24 mouse cellular contexts compared by ENCODE assay signal in genomic region chr2:37839922-37840321, GRCm38 (mm10).
DNase-seq lines count a peak whose midpoint lies in the region; ATAC-seq and TF ChIP-seq lines count a peak whose summit lies in the region.
"Had no signal": no experiment of that assay in that cellular context is flagged by ENCODE, and none has a peak within 500 bp of the region (broad histone marks: within the 10 kb centered on the region; RNA-seq: fewer than 3 reads in every experiment).

No protein-coding gene starts in this region.

- no peak overlapping the region for H3K9ac ChIP-seq in kidney, embryonic 15.5 days
- no peak overlapping the region for H3K9ac ChIP-seq in heart, embryonic 12.5 days
- H3K9ac ChIP-seq: embryonic facial prominence, embryonic 13.5 days; forebrain, embryonic 15.5 days; hindbrain, embryonic 12.5 days; hindbrain, embryonic 15.5 days had no signal

- 0 out of 2 replicates have a peak, but pooled peaks have one; percentile 50 for ATAC-seq in kidney, embryonic 15.5 days (replicated peaks; ENCODE audit: low FRiP score)
- no peak for ATAC-seq in heart, embryonic 12.5 days (ENCODE audit: insufficient number of reproducible peaks, low FRiP score)
- ATAC-seq: activated CD4-positive, CD25-positive, alpha-beta regulatory T cell, adult 4 months; CD4-positive, CD25-positive, alpha-beta regulatory T cell, adult 4 months; forebrain, embryonic 15.5 days; intestine, postnatal 0 days had no signal

- H3K9me3 ChIP-seq in kidney, embryonic 15.5 days (replicated peaks), result no peaks in the 10 kb centered on the region
- no peaks in the 10 kb centered on the region for H3K9me3 ChIP-seq in heart, embryonic 12.5 days (replicated peaks)
- H3K9me3 ChIP-seq: embryonic facial prominence, embryonic 10.5 days; embryonic facial prominence, embryonic 13.5 days; forebrain, embryonic 15.5 days; heart, embryonic 10.5 days; hindbrain, embryonic 12.5 days; hindbrain, embryonic 15.5 days had no signal

- H3K27me3 ChIP-seq in kidney, embryonic 15.5 days, result no peaks in the 10 kb centered on the region
- no peaks in the 10 kb centered on the region for H3K27me3 ChIP-seq in heart, embryonic 12.5 days (replicated peaks)
- H3K27me3 ChIP-seq: embryonic facial prominence, embryonic 13.5 days; forebrain, embryonic 15.5 days; hindbrain, embryonic 12.5 days; hindbrain, embryonic 15.5 days had no signal

- H3K4me1 ChIP-seq in kidney, embryonic 15.5 days, result peaks cover 21% of the 10 kb centered on the region
- peaks cover 11% of the 10 kb centered on the region; the same call in 1 of the 2 replicates for H3K4me1 ChIP-seq in embryonic fibroblast, embryonic 13.5 days (ENCODE audit: control insufficient read depth, insufficient read depth, low read length)
- peaks cover 15% of the 10 kb centered on the region for H3K4me1 ChIP-seq in heart, embryonic 12.5 days (replicated peaks)

- no peak overlapping the region for H3K4me3 ChIP-seq in kidney, embryonic 15.5 days (replicated peaks)
- no peak overlapping the region for H3K4me3 ChIP-seq in embryonic fibroblast, embryonic 13.5 days (ENCODE audit: insufficient read depth, low read length)
- no peak overlapping the region for H3K4me3 ChIP-seq in heart, embryonic 12.5 days
- H3K4me3 ChIP-seq: embryonic facial prominence, embryonic 10.5 days; embryonic facial prominence, embryonic 13.5 days; forebrain, embryonic 15.5 days; heart, adult 2 months; heart, embryonic 10.5 days; hindbrain, embryonic 12.5 days; hindbrain, embryonic 15.5 days had no signal

- H3K36me3 ChIP-seq in kidney, embryonic 15.5 days, result no peaks in the 10 kb centered on the region
- peaks cover 10% of the 10 kb centered on the region; the same call in 1 of the 2 replicates for H3K36me3 ChIP-seq in heart, embryonic 12.5 days
- H3K36me3 ChIP-seq: hindbrain, embryonic 12.5 days; hindbrain, embryonic 15.5 days had no signal

- no peak overlapping the region; the same call in 1 of the 2 replicates for H3K27ac ChIP-seq in kidney, embryonic 15.5 days
- peak overlapping the region; percentile 82; the same call in 1 of the 2 replicates for H3K27ac ChIP-seq in embryonic fibroblast, embryonic 13.5 days (ENCODE audit: insufficient read depth, low read length)
- H3K27ac ChIP-seq in heart, embryonic 12.5 days (ENCODE audit: poor library complexity, severe bottlenecking), result no peak overlapping the region
- H3K27ac ChIP-seq: embryonic facial prominence, embryonic 10.5 days; embryonic facial prominence, embryonic 13.5 days; forebrain, embryonic 15.5 days; heart, adult 2 months; heart, embryonic 10.5 days; hindbrain, embryonic 12.5 days; hindbrain, embryonic 15.5 days had no signal

- no peak for DNase-seq in kidney, postnatal 36 days
- DNase-seq in ovary, adult 18-20 months (ENCODE audit: low spot score), result peak; percentile 15
- no peak for DNase-seq in ovary, postnatal 14 days (ENCODE audit: low spot score)
- DNase-seq in gonadal fat pad, adult 2 months (ENCODE audit: low read depth), result peak; percentile 41
- no peak for DNase-seq in embryo, embryonic 11 days
- DNase-seq: adrenal gland, postnatal 10 days; adrenal gland, postnatal 36 days; cerebellum, adult 18-20 months; cerebellum, adult 9-10 months; cerebellum, postnatal 25 days; gastrocnemius, postnatal 25 days; heart, adult 2 months had no signal

- no peak for TF ChIP-seq CTCF in embryonic fibroblast, embryonic 13.5 days (IDR thresholded peaks at IDR 0.05; ENCODE audit: borderline replicate concordance, insufficient read depth, low read length)

- no peak for TF ChIP-seq POLR2A in embryonic fibroblast, embryonic 13.5 days (IDR thresholded peaks at IDR 0.05; ENCODE audit: low read depth, low read length)

- H3K4me2 ChIP-seq in kidney, embryonic 15.5 days, result no peak overlapping the region
- no peak overlapping the region for H3K4me2 ChIP-seq in heart, embryonic 12.5 days
- H3K4me2 ChIP-seq: embryonic facial prominence, embryonic 13.5 days; forebrain, embryonic 15.5 days; hindbrain, embryonic 12.5 days; hindbrain, embryonic 15.5 days had no signal

Comparison
In these comparisons a context has a peak if more than half of its experiments do, and no peak if none do; other contexts are left out.
1. DNase-seq: peak in ovary, adult 18-20 months (single experiment) and gonadal fat pad, adult 2 months (single experiment); none in kidney, postnatal 36 days (0 of 2), ovary, postnatal 14 days (single experiment) and embryo, embryonic 11 days (single experiment).